Comparison of ENCODE assay signal across 22 mouse cellular contexts in genomic region chr3:67084742-67085141, GRCm38 (mm10).
"Had no signal": no experiment of that assay in that cellular context is flagged by ENCODE, and none has a peak within 500 bp of the region (broad histone marks: within the 10 kb centered on the region; RNA-seq: fewer than 3 reads in every experiment).

No protein-coding gene starts in this region.

- H3K9me3 ChIP-seq: liver, embryonic 13.5 days; liver, embryonic 15.5 days; lung, embryonic 15.5 days; megakaryocyte, embryonic 14.5 days; neural tube, embryonic 13.5 days; neural tube, embryonic 15.5 days; stomach, embryonic 15.5 days had no signal

- H3K36me3 ChIP-seq: liver, embryonic 13.5 days; liver, embryonic 15.5 days; lung, embryonic 15.5 days; midbrain, embryonic 12.5 days; neural tube, embryonic 13.5 days; neural tube, embryonic 15.5 days; stomach, embryonic 15.5 days had no signal

- H3K27ac ChIP-seq: liver, embryonic 13.5 days; liver, embryonic 15.5 days; lung, embryonic 15.5 days; macrophage; midbrain, embryonic 12.5 days; neural tube, embryonic 13.5 days; neural tube, embryonic 15.5 days; stomach, embryonic 15.5 days; stomach, postnatal 0 days had no signal

- H3K4me2 ChIP-seq: liver, embryonic 13.5 days; liver, embryonic 15.5 days; lung, embryonic 15.5 days; midbrain, embryonic 12.5 days; neural tube, embryonic 13.5 days; neural tube, embryonic 15.5 days; stomach, embryonic 15.5 days had no signal

- H3K9ac ChIP-seq: liver, embryonic 13.5 days; liver, embryonic 15.5 days; liver, postnatal 0 days; lung, embryonic 15.5 days; midbrain, embryonic 12.5 days; neural tube, embryonic 13.5 days; neural tube, embryonic 15.5 days; stomach, embryonic 15.5 days had no signal

- DNase-seq: liver, embryonic 13.5 days; liver, postnatal 0 days; lung, adult 2 months; lung, postnatal 14 days; lung, postnatal 36 days; right cerebral cortex, adult 18-20 months; right cerebral cortex, postnatal 25 days; right cerebral cortex, postnatal 4 days; spleen, adult 18-20 months; thymus, adult 2 months; thymus, postnatal 25 days; thymus, postnatal 4 days had no signal

- H3K27me3 ChIP-seq: liver, embryonic 13.5 days; liver, embryonic 15.5 days; lung, embryonic 15.5 days; megakaryocyte, embryonic 14.5 days; midbrain, embryonic 12.5 days; neural tube, embryonic 13.5 days; neural tube, embryonic 15.5 days; stomach, embryonic 15.5 days had no signal

- H3K4me1 ChIP-seq: liver, embryonic 13.5 days; liver, embryonic 15.5 days; lung, embryonic 15.5 days; megakaryocyte, embryonic 14.5 days; midbrain, embryonic 12.5 days; neural tube, embryonic 13.5 days; neural tube, embryonic 15.5 days; stomach, embryonic 15.5 days had no signal

- H3K4me3 ChIP-seq: liver, embryonic 13.5 days; liver, embryonic 15.5 days; lung, embryonic 15.5 days; megakaryocyte, embryonic 14.5 days; midbrain, embryonic 12.5 days; neural tube, embryonic 13.5 days; neural tube, embryonic 15.5 days; stomach, embryonic 15.5 days had no signal

- ATAC-seq: liver, postnatal 0 days; lung, postnatal 0 days had no signal
